Mouse (Mus musculus): ENCODE measurements around the gene Wipi2. TPM values are rescaled to one million over a fixed set of nuclear protein-coding genes. Genes with fewer than 3 reads are reported as not detected.

The Wipi2 gene
- polyA plus RNA-seq (2015; fragmentation: Nextera tagmentation; extraction: Ambion mirVana): 41.1 and 43.3 TPM in 2 replicates

- H3K9me3 ChIP-seq (replicated peaks): no peaks in the 10 kb centered on the region
- peak within 1 kb of the TSS; percentile 94 for H3K4me3 ChIP-seq (replicated peaks)
- no peak within 1 kb of the TSS for H3K27ac ChIP-seq (replicated peaks)
- peak within 1 kb of the TSS; percentile 87 for H3K4me2 ChIP-seq
- 86% methylated on average over 2 of the region's 2 CpGs for WGBS
- peaks cover 22% of the 10 kb centered on the region for H3K4me1 ChIP-seq
- peak within 1 kb of the TSS; percentile 94 for H3K9ac ChIP-seq (replicated peaks)
- H3K27me3 ChIP-seq (replicated peaks): no peaks in the 10 kb centered on the region
- no peak for ATAC-seq (ENCODE audit: low FRiP score)
- no peaks in the 10 kb centered on the region for H3K36me3 ChIP-seq
These were observed at the start of gene Wipi2 for GRCm38 (mm10) chr5:142627398-142627797. Gene Wipi2 (plus strand): TSS chr5:142627698.

GRCm38 (mm10) chr5:142578192-142578591 is 49.3 kb upstream of the Wipi2 start:
- H3K4me1 ChIP-seq: 0 out of 2 replicates have a peak, but pooled peaks cover 2% of the 10 kb centered on the region
- 91% methylated on average over 10 of the region's 10 CpGs for WGBS

GRCm38 (mm10) chr5:142581517-142581916 is 46.0 kb upstream of the Wipi2 start:
- H3K4me3 ChIP-seq (replicated peaks): no peak overlapping the region
- no peak overlapping the region for H3K4me2 ChIP-seq
- peaks cover 16% of the 10 kb centered on the region for H3K4me1 ChIP-seq
- WGBS: 18% methylated on average over 5 of the region's 5 CpGs
- H3K27ac ChIP-seq (replicated peaks): no peak overlapping the region
- H3K27me3 ChIP-seq (replicated peaks): no peaks in the 10 kb centered on the region; the same call in 1 of the 2 replicates
- ATAC-seq (ENCODE audit: low FRiP score): 0 out of 2 replicates have a peak, but pooled peaks have one; percentile 7
- H3K9ac ChIP-seq (replicated peaks): no peak overlapping the region
- peaks cover 3% of the 10 kb centered on the region; the same call in 1 of the 2 replicates for H3K36me3 ChIP-seq
- H3K9me3 ChIP-seq (replicated peaks): no peaks in the 10 kb centered on the region

More at GRCm38 (mm10) chr5:142578192-142578591, 49.3 kb upstream of the Wipi2 start:
- Histone ChIP-seq H3K27me3 (replicated peaks) (no peaks in the 10 kb centered on the region; the same call in 1 of the 2 replicates), H3K27ac (replicated peaks) (no peak overlapping the region), H3K9ac (replicated peaks) (no peak overlapping the region), H3K36me3 (peaks cover 3% of the 10 kb centered on the region; the same call in 1 of the 2 replicates), H3K4me2 (no peak overlapping the region), H3K4me3 (replicated peaks) (no peak overlapping the region), H3K9me3 (replicated peaks) (no peaks in the 10 kb centered on the region; the same call in 1 of the 2 replicates)
- no peak for ATAC-seq (ENCODE audit: low FRiP score)

- 22% methylated on average over 14 of the region's 14 CpGs for WGBS
- Histone ChIP-seq H3K9ac (replicated peaks) (no peak overlapping the region), H3K4me2 (peak overlapping the region; percentile 40), H3K9me3 (replicated peaks) (no peaks in the 10 kb centered on the region), H3K27ac (replicated peaks) (peak overlapping the region; percentile 76), H3K4me3 (replicated peaks) (no peak overlapping the region), H3K36me3 (no peaks in the 10 kb centered on the region), H3K27me3 (replicated peaks) (no peaks in the 10 kb centered on the region; the same call in 1 of the 2 replicates), H3K4me1 (peaks cover 16% of the 10 kb centered on the region)
- peak; percentile 91 for ATAC-seq (ENCODE audit: low FRiP score)
These were observed 43.8 kb upstream of the Wipi2 start for GRCm38 (mm10) chr5:142583616-142584126.

GRCm38 (mm10) chr5:142590953-142591616 is 36.4 kb upstream of the Wipi2 start:
- Histone ChIP-seq H3K4me2 (no peak overlapping the region), H3K27ac (replicated peaks) (0 out of 2 replicates have a peak overlapping the region, but pooled peaks have one; percentile 7)
- ATAC-seq (ENCODE audit: low FRiP score): no peak

GRCm38 (mm10) chr5:142595698-142596097 is 31.8 kb upstream of the Wipi2 start:
- H3K9ac ChIP-seq (replicated peaks): no peak overlapping the region
- peaks cover 7% of the 10 kb centered on the region; the same call in 1 of the 2 replicates for H3K4me1 ChIP-seq
- 61% methylated on average over 3 of the region's 3 CpGs for WGBS
- no peak overlapping the region for H3K4me2 ChIP-seq
- no peak overlapping the region for H3K4me3 ChIP-seq (replicated peaks)
- H3K9me3 ChIP-seq (replicated peaks): no peaks in the 10 kb centered on the region
- no peaks in the 10 kb centered on the region for H3K36me3 ChIP-seq
- no peak overlapping the region; the same call in 1 of the 2 replicates for H3K27ac ChIP-seq (replicated peaks)
- H3K27me3 ChIP-seq (replicated peaks): no peaks in the 10 kb centered on the region
- ATAC-seq (ENCODE audit: low FRiP score): no peak

More at GRCm38 (mm10) chr5:142590953-142591616, 36.4 kb upstream of the Wipi2 start:
- no peak overlapping the region for H3K4me3 ChIP-seq (replicated peaks)
- H3K36me3 ChIP-seq: no peaks in the 10 kb centered on the region
- H3K27me3 ChIP-seq (replicated peaks): no peaks in the 10 kb centered on the region
- 46% methylated on average over 6 of the region's 6 CpGs for WGBS
- H3K4me1 ChIP-seq: peaks cover 14% of the 10 kb centered on the region
- H3K9me3 ChIP-seq (replicated peaks): no peaks in the 10 kb centered on the region
- H3K9ac ChIP-seq (replicated peaks): no peak overlapping the region

- Histone ChIP-seq H3K27ac (replicated peaks) (no peak overlapping the region), H3K4me3 (replicated peaks) (no peak overlapping the region), H3K4me1 (no peaks in the 10 kb centered on the region), H3K9ac (replicated peaks) (no peak overlapping the region), H3K36me3 (no peaks in the 10 kb centered on the region), H3K27me3 (replicated peaks) (no peaks in the 10 kb centered on the region), H3K9me3 (replicated peaks) (no peaks in the 10 kb centered on the region), H3K4me2 (no peak overlapping the region)
- no peak for ATAC-seq (ENCODE audit: low FRiP score)
- 81% methylated on average over 6 of the region's 6 CpGs for WGBS
These were observed 30.8 kb upstream of the Wipi2 start for GRCm38 (mm10) chr5:142596723-142597122.

GRCm38 (mm10) chr5:142597648-142598390 is 29.7 kb upstream of the Wipi2 start:
- Histone ChIP-seq H3K9me3 (replicated peaks) (no peaks in the 10 kb centered on the region), H3K27ac (replicated peaks) (no peak overlapping the region), H3K4me2 (no peak overlapping the region), H3K9ac (replicated peaks) (no peak overlapping the region), H3K4me1 (peaks cover 3% of the 10 kb centered on the region; the same call in 1 of the 2 replicates), H3K36me3 (no peaks in the 10 kb centered on the region), H3K4me3 (replicated peaks) (no peak overlapping the region), H3K27me3 (replicated peaks) (no peaks in the 10 kb centered on the region)
- no peak for ATAC-seq (ENCODE audit: low FRiP score)
- 75% methylated on average over 6 of the region's 6 CpGs for WGBS

GRCm38 (mm10) chr5:142604379-142604778 is 23.1 kb upstream of the Wipi2 start:
- Histone ChIP-seq H3K36me3 (no peaks in the 10 kb centered on the region), H3K4me2 (no peak overlapping the region), H3K9me3 (replicated peaks) (no peaks in the 10 kb centered on the region), H3K4me1 (peaks cover 11% of the 10 kb centered on the region), H3K27ac (replicated peaks) (no peak overlapping the region), H3K4me3 (replicated peaks) (no peak overlapping the region), H3K9ac (replicated peaks) (no peak overlapping the region), H3K27me3 (replicated peaks) (peaks cover 3% of the 10 kb centered on the region; the same call in 1 of the 2 replicates)
- no peak for ATAC-seq (ENCODE audit: low FRiP score)
- 74% methylated on average over 7 of the region's 7 CpGs for WGBS

GRCm38 (mm10) chr5:142605288-142605687 is 22.2 kb upstream of the Wipi2 start:
- Histone ChIP-seq H3K4me2 (0 out of 2 replicates have a peak overlapping the region, but pooled peaks have one; percentile 86), H3K27ac (replicated peaks) (no peak overlapping the region), H3K27me3 (replicated peaks) (peaks cover 3% of the 10 kb centered on the region; the same call in 1 of the 2 replicates), H3K36me3 (no peaks in the 10 kb centered on the region), H3K9me3 (replicated peaks) (no peaks in the 10 kb centered on the region), H3K4me1 (peaks cover 12% of the 10 kb centered on the region), H3K4me3 (replicated peaks) (no peak overlapping the region), H3K9ac (replicated peaks) (no peak overlapping the region)
- 88% methylated on average over 12 of the region's 12 CpGs for WGBS
- ATAC-seq (ENCODE audit: low FRiP score): no peak

GRCm38 (mm10) chr5:142608259-142608988 is 19.1 kb upstream of the Wipi2 start, which contains the start of gene Mmd2:
Gene Mmd2 (minus strand): TSS chr5:142608800.
- Histone ChIP-seq H3K9me3 (replicated peaks) (no peaks in the 10 kb centered on the region), H3K9ac (replicated peaks) (peak within 1 kb of the TSS; percentile 48), H3K27me3 (replicated peaks) (peaks cover 3% of the 10 kb centered on the region; the same call in 1 of the 2 replicates), H3K4me2 (peak within 1 kb of the TSS; percentile 86), H3K27ac (replicated peaks) (peak within 1 kb of the TSS; percentile 29), H3K4me3 (replicated peaks) (peak within 1 kb of the TSS; percentile 42), H3K4me1 (peaks cover 12% of the 10 kb centered on the region), H3K36me3 (no peaks in the 10 kb centered on the region)
- peak; percentile 84 for ATAC-seq (ENCODE audit: low FRiP score)
- WGBS: 3% methylated on average over 39 of the region's 42 CpGs
